Mouse (Mus musculus) common myeloid progenitor, adult 5-6 weeks (primary cell): ENCODE measurements around the gene Rabgap1. TPM values are rescaled to one million over a fixed set of nuclear protein-coding genes. Genes with fewer than 3 reads are reported as not detected.
"Not testable (repeated sequence)": the region's sequence is repeated elsewhere in the genome, so short reads cannot be mapped to it uniquely, and the experiment has no call there.

Experiments
- ATAC-seq: replicated peaks from 2 replicates; pipeline ENCODE4 v1.8.0; 2016; ENCODE audit warnings: low read depth, mild to moderate bottlenecking, moderate TSS enrichment, inconsistent platforms; ENCODE audit not compliant: poor library complexity, severe bottlenecking
- total RNA-seq: library from RNA; stranded (forward); fragments of 200-1000, 187-1606 nt; gene quantifications from 2 replicates; pipeline ENCODE4 v1.2.3, GENCODE M21; 2017

The Rabgap1 gene
- 24.8 and 53.1 TPM in 2 replicates for total RNA-seq

DNA sequence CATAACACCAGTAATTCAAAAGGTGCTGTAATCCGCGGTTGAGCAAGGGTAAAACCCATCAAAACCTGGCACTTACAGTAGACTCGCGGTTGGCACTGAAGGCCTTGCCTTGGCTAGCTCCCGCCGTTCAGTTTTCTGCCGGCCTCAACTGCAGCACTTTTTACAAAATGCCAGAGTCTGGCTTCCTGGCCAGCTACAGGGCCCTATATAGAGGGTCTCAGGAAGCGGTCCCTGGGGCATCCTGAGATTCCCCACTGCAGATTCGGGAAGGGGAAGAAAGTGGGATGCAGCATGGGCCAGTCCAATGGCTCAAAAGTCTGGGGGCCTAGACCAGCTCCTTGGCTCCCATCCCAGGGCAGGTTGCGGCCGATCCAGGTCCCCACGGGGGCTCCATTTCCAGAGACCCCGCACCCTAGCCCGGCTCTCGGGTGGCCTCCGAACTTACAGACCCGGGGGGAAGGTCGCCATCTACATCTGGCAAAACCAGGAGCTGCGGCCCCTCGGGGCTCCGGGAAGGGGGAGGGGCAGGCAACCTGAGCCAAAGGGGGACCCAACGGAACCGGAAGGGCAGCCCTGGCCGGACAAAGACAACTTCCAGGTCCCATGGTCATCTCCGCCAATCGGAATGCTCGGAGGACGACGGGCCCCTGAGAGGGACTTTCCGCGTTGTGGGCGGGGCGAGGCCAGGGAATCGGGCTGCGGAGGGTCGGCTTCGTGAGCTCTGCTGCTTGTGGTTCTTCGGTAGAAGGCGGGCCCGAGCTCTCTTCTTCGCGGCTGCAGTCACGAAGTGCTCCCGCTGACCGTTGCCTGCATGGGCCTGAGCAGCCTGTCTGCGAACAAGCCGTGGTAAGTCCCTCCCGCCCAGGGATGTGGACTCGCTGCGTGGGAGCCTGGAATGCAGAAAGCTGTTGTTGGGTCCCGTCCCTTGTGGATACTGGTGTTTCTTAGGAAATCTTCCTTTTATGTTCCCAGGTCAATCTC is at the start of gene Rabgap1, which contains the start of the genes Zbtb26 and Zbtb6:
TSS of gene Rabgap1 (plus strand) at position 669 of the 981 bp plus-strand sequence.
TSS of gene Zbtb26 (minus strand) at position 525 of the 981 bp plus-strand sequence.
TSS of gene Zbtb6 (minus strand) at position 561 of the 981 bp plus-strand sequence.
- peak; percentile 99 for ATAC-seq

- ATAC-seq: peak; percentile 56
Observed at GRCm38 (mm10) chr2:37395539-37395938, 47.5 kb upstream of the Rabgap1 start.

GRCm38 (mm10) chr2:37421903-37422302 is 21.2 kb upstream of the Rabgap1 start:
- ATAC-seq: no peak

GRCm38 (mm10) chr2:37422306-37423304 is 20.5 kb upstream of the Rabgap1 start, which contains the start of gene Rc3h2:
Rc3h2 (minus strand) TSS chr2:37422903.
- peak; percentile 99 for ATAC-seq

- no peak for ATAC-seq
Observed at GRCm38 (mm10) chr2:37423671-37424070, 19.4 kb upstream of the Rabgap1 start.

DNA sequence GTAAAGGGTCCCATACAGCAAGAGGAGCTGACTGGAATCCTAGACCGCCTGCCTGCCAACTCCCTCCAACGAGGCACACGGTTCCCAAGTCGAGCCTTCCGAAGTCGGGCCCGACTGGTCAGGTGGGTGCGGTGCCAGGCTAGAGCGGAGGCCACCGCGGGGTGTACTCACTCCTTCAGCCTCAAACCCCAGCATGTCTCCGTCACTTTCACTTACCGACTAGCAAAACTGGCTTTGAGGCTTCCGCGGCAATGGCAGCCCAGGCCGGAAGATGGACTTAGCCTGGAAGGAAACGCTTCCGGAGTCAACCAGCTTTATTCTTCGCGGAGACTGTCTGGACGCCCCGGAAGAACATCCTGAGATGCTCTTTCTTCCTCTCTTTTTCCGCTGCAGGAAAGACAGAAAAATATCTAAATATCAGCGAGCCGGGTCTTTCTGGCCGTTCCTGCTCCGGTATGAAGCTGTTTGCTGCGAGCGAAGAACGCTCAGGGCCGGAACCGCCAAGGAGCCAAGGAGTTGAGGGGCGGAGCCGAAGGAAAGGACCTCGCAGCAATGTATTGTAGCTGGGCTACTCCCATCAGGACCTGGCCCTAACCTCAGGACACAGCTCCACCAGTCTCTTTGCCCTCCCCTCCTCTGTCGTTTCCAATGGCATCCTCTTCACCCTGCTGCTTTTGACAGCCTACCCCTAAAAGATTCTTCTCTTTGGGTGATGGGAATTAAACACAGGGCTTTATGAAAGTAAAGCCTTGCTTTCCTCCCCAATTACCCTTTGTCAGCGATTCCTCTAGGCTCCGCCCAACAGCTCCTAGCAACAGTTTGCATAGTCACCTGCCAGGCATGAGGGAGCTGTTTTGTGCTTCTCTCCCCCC is 12.2 kb upstream of the Rabgap1 start:
- peak; percentile 94 for ATAC-seq

- ATAC-seq: no peak
Observed at GRCm38 (mm10) chr2:37431609-37432008, 11.5 kb upstream of the Rabgap1 start.

DNA sequence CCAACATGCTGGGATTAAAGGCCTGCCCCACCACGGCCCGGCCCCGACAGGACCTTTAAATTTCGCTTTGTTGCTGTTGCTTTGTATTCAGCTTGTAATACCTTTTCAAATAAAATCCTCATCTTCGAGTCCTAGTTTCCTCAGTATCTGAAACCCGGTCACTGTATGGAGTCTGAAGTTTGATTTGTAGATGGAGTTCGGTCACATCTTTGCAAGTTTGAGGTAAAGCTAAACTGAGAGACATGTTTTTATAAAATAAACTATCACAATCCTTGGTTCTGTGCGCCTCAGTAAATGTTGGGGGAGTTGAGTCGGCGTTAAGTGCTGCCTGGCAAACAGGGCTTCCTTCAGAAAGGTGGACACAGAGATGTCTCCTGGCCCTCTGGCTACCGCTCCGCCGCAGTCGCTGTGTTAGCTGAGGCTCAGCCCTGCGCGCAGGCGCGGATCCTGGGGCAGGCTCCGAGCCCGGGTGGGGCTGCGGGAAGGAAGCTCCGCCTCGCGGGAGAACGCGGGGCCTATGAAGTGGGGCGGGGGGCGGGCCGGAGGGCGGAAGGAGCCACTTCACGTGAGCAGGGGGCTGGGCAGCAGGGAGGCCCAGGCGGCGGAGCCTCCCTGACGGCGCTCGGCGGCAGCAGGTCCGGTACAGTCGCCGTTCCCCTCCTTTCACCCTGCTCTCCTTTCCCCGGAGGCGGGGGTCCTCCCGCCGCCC is 8.7 kb downstream of the Rabgap1 start:
- ATAC-seq: peak; percentile 98

DNA sequence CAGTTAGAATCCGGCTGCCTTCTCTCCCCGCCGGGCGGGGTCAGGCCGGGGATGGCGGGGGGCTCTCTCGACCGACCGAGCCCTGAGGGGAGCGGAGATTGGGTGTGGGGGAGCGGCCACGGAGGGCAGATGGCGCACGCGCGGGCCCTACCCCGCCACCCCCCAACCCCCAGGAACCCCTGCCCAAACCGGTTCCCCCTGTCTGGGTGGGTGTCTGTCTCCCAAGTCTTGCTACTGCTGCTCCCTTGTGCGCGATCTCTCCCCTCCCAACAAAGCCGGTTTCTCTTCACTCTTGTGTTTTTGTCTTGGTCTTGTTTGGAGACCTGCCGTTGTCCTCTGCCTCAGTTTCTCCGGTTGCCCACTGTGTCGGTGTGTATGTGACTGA is 9.3 kb downstream of the Rabgap1 start:
- no peak for ATAC-seq

DNA sequence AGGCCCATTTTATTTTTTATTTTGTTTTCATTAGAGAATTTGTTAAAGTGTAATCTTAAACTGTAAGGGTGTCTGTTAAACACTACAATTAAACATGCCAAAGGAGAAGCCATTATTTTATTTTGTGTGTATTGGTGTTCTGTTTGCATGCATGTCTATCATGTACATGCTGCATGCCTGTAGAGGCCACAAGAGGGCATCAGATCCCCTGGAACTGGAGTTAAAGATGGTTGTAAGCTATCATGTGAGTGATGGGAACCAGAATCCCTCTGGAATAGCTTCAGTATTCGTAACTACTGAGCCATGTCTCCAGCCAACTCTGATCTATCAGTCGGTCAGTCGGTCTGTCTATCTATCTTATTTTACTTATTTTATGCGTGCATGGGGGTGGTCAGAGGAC is 17.6 kb downstream of the Rabgap1 start:
- no peak for ATAC-seq

GRCm38 (mm10) chr2:37466266-37466665 is 23.2 kb downstream of the Rabgap1 start:
- ATAC-seq: no peak

DNA sequence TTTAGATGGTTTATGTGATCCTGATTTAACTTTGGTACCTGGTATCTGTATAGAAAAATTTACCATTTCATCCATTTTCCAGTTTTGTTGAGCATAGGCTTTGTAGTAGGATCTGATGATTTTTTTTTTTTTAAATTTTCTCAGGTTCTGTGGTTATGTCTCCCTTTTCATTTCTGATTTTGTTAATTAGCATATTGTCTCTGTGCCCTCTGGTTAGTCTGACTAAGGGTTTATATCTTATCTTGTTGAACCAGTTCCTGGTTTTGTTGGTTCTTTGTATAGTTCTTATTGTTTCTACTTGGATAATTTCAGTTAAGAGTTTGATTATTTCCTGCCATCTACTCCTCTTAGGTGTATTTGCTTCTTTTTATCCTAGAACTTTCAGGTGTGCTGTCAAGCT is 36.5 kb downstream of the Rabgap1 start:
- no peak for ATAC-seq

DNA sequence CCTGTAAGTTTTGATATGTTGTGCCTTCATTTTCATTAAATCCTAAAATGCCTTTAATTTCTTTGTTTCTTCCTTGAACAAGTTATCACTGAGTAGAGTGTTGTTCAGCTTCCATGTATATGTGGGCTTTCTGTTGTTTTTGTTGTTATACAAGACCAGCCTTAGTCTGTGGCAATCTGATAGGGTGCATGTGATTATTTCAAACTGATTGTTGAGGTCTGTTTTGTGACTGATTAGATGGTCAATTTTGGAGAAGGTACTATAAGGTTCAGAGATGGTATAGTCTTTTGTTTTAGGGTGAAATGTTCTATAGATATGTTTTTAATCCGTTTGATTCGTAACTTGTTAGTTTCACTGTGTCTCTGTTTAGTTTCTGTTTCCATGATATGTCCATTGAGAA is 37.0 kb downstream of the Rabgap1 start:
- no peak for ATAC-seq

- no peak for ATAC-seq
Observed at GRCm38 (mm10) chr2:37484165-37484564, 41.1 kb downstream of the Rabgap1 start.

DNA sequence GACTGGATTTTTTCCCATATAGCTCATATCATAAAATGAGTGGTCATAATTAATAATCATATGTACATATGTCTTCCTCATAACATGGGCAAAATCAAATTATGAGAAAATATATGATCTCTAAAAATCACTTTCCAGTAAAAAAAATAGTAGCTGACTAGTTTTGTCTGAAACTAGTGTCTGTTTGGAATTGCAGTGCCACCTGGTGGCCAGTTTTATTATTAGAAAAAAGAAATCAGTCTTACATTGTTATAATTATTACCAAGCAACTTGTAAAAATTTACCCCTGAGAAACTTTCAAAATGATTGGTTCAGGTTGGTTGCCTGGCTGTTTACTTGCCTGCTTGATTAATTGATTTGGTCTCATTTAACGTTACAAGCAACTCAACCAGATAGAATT is 42.3 kb downstream of the Rabgap1 start:
- ATAC-seq: no peak

DNA sequence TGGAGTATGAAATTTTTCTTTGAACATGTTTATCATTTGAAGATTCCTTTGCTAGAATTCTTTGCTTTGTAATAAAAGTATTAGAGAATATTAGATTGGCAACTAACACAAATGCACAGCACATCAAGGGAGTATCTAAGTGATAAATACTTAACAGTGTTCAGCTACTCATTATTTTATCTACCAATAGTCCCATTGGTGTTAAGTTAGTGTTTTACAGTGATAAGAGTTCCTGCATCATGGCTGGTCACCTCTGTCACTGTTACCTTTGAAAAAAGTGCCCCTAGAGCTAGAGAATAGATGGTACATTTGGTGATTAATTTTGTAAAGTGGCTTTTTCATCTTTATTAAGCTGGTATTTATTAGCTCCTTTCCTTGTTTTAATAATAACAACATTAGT is 43.3 kb downstream of the Rabgap1 start:
- no peak for ATAC-seq

DNA sequence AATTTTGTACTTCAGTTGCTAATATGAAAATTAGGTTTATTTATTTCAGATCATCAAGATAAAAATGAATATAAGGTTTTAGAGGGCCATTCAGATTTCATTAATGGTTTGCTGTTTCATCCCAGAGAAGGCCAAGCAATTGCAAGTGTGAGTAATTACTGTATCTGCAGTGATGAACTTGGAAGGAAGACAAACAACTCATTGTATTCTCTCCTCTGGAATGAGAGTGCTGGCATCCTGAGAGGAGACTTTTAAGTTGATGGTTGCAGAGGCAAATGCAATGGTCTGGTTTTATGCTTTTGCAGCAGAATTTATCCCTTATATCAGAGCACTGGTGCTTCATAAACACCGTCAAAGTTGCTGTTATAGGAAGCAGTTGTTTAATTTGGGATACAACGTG is 45.9 kb downstream of the Rabgap1 start:
- no peak for ATAC-seq

DNA sequence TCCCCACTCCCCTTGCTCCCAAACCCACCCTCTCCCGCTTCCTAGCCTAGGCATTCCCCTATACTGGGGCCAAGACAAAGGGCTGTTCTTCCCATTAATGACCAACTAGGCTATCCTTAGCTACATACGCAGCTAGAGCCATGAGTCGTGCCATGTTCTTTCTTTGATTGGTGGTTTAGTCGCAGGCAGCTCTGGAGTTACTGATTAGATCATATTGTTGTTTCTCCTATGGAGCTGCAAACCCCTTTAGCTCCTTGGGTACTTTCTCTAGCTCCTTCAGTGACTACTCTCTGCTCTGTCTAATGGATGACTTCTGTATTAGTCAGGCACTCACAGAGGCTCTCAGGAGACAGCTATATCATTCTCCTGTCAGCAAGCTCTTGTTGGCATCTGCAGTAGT is 54.2 kb downstream of the Rabgap1 start:
- ATAC-seq: no peak

GRCm38 (mm10) chr2:37505856-37506255 is 62.8 kb downstream of the Rabgap1 start:
- ATAC-seq: not testable (repeated sequence)
